Mouse (Mus musculus) adipocyte (in vitro differentiated cells): ENCODE measurements around the gene Cers2.

Source experiments
- DNase-seq: peaks from one replicate; pipeline ENCODE4 v3.0.0-alpha.2; 2016; ENCODE audit warnings: low spot score

The Cers2 gene

DNA sequence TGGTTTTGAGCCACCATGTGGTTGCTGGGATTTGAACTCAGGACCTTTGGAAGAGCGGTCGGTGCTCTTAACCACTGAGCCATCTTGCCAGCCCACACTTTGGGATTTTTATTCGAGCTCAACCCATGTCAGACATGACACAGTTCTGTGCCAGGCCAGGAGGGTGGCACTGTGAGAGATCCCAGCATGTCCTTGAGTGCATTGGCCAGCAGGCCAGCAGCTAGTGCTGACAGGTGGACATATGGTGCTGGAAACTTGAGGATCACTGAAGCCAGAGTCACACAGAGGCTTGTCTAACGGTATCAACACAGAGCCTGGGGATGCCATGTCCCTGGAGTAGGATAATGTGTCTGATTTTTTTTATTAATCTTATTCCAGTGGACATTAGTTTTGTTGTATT, 25.2 kb upstream of the Cers2 start:
- no peak for DNase-seq

DNA sequence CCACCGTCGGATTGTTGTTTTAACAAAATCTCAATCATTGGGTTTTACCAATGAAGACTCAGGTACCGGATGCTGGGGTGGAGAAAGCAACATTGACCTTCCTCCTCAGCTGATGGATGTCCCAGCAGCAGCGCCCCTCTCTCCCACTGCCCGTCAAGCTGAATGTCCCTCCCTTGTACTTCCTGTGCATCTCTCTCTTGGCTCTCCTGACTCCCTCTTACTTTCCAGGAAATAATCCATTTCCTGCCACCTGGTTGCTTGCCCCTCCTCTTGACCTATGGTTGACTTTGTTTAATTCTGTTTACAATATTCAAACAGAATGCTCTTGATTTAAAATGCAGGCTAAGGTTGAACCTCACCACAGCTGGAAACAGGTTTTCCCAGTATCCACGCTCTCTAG, 24.4 kb upstream of the Cers2 start:
- DNase-seq, result no peak

DNA sequence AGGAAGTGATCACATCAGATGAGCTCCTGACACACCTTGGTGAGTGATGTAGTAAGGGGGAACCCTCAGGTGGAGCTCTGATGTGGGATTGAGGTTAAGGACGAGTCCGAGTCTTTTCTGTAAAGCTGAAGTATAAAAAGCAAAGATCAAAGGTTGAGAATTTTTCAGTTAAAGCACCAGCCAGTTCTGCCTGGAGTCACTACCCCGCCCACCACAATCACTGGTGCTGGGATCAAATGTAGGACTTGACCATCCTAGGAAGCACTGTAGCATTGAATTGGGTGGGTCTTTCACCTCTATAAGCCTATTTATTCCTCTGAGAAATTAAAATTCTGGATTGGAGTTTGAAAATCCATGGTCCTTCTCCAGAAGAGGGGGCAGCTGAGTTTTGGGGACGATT, 23.6 kb upstream of the Cers2 start:
- DNase-seq, result no peak

DNA sequence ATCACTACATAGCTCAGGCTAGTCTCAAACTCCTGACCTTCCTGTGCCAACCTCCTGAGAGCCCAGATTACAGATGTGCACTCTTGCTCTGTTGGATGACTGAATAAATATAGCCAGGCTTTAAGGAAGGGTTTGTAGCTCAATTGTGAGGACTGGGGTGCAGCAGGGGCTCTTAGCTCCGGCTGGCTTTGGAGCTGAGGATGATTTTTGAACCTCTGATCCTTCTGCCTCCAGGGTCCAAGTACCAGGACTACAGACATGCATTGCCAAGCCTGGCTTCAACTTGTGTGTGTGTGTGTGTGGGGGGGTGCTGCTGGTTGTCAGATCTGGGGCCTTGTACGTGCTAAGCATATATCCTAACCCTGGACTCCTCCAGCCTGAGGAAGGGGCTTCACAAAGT, 21.7 kb upstream of the Cers2 start:
- DNase-seq, result no peak

DNA sequence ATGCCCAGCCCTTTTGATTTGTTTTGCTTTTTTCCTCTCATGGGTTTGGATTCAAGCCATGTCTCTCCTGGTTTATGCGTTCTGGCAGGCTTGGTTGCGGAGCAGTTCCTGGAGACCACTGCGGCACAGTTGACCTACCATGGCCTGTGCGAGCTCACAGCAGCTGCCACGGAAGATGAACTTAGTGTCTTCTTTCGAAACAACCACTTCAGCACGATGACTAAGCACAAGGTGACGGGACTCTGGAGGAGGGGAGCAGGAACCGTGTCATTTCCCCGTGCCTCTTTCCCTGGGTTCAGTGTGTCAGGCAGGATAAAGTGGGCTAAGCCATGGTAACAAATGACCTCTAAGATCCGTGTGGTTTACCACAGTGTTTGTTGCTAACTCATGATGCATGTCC, 21.1 kb upstream of the Cers2 start:
- DNase-seq, result peak; percentile 67

DNA sequence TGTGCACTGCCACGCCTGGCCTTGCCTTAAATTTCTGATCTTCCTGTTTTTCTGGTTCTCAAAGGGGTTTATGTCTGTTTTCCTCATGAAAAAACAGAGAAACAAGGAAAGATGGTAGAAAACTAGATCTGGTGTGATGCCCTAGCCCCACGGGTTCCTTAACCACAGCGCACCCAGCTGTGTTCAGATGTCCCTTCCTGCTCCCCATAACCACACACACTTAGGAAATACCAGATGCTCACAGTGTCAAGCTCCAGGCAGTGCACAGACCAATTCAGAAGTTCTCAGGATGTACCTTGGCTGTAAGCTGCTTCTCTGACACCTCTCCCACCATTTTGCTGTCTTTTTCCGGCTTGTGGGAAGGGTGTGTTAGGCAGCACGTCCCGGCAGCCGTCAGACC, 20.3 kb upstream of the Cers2 start:
- DNase-seq, result no peak

DNA sequence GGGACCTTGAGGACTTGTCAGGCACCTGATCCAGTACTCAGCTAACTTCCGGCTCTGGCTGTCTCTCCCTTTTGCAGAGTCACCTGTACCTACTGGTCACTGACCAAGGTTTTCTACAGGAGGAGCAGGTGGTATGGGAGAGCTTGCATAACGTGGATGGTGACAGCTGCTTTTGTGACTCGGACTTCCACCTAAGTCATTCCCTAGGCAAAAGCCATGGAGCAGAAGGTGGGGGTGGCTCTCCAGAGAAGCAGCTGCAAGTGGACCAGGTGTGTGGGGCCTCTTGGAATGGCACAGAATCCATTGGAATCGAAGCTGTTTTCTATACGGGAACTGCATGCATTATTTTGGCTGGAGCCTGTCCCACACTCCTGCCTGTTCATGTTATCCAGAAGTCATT, 19.9 kb upstream of the Cers2 start:
- DNase-seq, result no peak

DNA sequence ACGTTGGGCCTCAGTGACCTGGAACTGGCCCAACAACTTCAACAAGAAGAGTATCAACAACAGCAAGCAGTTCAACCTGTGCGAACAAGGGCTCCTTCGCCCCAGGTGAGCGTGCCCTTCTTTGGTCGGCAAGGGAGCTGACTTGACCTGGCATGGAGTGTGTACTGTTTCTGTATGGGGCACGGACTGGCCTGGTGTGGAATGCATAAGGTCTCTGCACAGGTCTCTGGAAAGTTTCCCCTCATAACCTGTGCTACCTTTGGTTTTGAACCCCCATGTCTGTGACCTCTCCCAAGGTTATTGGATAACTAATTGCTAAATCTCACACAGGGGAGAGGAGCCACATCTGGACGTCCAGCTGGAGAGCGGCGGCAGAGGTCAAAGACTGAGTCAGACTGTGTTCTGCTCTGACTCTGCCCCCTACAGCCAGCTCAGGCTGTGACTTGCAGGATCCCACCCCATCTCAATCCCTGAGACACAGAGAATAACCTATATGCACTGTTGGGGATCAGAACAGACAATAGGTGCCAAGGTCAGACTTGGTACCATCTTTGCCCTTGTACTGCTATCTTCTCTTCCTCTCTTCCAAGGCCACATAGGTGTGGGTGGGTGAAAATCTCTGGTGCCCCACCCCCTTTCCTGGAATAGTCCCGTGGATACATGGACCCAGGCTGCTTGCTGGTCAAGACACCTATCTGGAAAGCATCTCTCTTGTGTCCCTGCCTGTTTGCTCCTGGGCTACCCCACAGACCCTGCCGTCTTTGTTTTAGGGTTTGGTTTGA, 19.1 kb upstream of the Cers2 start:
- no peak for DNase-seq

DNA sequence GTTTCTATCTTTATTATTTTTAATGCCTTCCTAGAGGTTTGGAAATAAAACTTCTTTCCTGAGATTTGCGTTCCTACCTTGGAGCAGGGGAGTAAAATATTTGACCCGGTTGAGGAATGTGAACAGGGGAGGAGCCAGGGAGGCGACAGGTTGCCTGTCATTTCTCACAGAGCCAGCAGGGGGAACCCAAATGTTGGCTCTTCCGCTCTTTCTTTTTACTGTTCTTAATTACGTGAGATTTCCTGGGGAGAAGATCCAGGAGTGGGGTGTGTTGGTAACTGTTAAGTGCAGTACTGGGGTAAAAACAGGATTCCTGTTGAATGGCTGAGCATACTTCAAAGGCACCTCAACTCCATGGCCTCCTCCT, 18.5 kb upstream of the Cers2 start:
- DNase-seq, result peak; percentile 69

DNA sequence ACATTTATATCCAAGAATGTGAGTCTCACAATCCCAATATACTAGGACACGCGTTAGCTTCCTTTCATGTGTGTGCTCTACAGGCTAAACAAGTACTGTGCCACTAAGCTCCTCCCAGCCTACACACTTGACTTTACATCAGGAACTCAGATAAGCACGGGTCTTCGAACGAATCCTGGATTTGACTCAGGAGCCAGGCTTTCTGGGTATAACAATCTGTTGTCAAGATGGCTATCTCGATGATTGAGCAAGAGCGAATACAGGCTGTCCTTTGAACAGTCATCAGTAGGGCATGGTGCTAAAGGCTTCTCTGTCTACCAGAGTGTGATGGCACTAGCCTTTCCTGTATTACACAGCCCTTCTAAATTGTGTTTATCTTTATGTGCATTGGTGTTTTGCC, 16.6 kb upstream of the Cers2 start:
- peak; percentile 51 for DNase-seq

DNA sequence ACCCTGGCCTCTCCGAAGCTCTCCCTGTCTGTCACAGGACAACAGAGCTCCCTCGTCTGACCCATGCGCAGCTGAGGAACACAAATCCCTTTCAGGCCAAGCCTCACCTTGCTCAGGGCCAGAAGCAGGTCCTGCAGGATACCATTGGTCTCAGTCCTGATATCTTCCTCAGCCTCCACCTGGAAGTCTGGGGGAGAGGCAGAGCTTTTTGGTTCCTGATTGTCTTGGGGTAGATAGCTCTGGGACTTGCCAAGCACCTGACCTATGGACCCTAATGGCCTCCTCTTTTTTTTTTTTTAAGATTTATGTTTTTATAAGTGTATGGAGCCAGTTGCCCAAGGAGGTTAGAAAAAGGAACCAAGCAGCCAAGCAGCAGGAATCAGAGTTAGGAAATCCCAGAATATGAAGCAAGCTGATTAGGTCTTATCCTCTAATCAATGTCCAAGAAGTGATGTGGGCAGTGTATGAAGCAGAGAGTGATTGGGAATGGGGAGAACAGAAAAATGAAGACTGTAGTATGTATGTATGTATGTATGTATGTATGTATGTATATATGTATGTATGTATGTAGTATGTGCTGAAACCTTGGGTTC, 13.3 kb upstream of the Cers2 start:
- no peak for DNase-seq

DNA sequence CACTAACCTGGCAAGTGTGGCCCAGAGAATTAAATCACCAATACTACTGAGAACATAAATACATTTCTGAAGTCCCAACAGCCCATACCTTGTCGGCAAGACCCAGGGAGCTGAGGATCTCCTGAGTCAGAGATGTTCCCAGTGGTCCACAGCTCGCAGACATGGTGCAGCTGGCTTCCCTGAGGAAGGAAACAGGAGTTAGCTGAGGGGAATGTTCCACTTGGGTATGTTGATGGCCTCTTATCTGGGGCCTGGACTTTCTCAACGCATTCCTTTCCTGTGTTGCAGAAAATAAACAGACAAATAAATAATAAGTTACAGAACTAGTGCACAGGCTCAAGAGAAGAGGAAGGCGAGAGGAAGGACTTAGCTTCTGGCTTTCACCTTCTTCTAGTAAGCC, 8.3 kb upstream of the Cers2 start:
- no peak for DNase-seq

DNA sequence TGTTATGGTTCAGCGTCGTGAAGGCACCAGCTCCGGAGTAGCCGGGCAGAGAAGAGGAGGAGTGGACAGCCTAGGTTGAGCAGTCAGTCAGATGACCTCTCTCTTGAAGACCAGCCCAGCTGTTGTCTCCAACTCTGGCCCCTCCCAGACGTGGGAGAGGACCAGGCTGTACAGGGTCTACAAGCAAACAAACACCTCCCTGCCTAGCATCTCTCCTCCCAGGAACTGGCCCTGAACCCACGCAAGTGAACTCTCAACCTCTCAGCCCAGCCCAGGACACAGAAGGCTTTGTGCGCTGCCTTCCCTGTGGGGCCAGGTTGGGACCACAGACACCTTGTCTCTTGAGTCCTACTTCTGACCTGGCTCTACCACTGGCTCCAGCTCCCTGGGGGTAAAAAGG, 7.5 kb upstream of the Cers2 start, which contains the start of gene Anxa9:
TSS of gene Anxa9 (minus strand) at position 77 of the 400 bp plus-strand sequence.
- DNase-seq, result no peak

DNA sequence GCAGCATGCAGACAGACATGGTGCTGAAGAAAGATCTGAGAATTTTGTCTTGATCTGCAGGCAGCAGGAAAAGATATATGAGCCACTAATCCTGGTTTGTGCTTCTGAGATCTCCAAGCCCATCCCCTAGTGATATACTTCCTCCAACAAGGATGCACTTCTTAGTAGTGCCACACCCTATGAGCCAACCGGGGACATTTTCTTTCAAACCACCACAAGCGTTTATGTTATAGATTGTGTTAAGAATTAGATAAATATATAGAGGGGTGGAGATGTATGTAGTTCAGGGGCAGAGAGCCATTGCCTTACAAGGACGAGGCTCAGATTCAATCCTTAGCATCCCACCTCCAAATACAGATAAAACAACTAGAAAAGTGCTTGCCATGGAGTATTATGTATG, 4.1 kb upstream of the Cers2 start:
- no peak for DNase-seq

DNA sequence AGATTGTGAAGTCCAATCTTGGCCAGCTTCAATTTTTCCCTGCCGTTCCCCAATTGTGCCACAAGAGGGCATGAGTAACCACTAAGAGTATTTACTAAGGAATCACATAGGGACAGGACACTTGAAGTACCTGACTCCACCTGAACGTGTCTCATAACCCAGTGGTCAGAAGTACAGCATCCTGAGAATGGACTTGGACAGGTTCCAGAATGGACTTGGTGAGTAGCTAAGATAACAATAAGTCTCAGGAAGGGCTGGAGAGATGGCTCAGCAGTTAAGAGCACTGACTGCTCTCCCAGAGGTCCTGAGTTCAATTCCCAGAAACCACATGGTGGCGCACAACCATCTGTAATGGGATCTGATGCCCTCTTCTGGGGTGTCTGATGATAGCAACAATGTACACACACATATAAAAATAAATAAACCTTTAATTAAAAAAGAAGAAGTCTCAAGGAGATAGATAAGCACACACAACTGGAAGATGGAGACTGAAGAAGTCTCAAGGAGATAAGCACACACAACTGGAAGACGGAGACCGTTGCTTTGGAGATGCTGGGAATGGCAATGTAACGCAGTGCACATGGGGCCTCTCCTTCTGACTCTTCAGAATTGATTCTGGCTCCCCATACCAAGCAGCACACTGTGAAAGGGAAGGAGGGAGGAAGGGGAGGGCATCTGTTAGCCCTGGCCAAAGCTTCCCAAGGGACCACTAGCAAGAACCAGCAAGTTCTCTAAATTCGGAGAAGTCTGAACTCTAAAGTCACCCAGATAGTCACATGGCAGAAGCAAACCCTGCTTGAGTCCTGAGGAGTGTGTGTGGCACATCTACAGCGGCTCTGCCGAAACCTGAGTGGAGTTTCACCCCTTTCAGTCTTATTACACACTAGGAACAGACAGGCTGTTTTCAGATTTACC, 3.4 kb upstream of the Cers2 start:
- peak; percentile 82 for DNase-seq

DNA sequence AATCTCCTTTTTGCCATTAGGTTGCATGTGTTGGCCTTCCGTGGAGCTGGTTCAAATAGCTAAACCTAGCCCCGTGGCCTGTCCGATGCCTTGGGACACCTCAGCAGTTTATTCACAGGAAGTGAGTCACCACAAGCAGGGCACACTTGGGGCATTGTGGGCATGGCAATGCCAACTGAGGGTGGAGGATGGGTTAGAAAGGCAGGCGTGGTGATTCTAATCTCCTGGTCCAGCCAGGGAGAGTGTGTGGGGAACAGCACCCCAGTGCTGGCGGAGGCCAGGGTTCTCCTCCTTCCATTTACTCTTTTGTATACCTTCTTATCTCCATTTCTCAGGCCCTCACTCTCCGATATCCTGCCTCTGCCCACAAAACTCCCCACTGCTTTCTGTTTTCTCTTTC, 2.0 kb upstream of the Cers2 start:
- DNase-seq, result peak; percentile 63

DNA sequence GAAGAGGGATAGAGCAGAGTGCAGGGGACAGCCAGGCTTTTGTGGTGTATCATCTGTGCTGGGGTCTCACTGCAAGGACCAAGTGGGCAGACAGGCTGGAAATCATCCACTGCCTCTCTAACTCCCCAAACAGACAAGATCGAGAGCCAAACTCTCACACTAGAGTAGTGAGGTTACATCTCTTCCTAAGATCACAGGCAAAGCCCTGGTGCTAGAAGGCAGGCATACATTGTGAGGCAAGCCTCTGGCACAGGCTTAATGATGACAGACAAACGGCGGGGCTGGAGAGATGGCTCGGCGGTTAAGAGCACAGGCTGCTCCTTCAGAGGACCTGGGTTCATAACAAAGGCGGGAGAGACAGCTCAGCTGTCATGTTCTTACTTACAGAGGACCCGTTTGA, 1.1 kb upstream of the Cers2 start:
- no peak for DNase-seq

DNA sequence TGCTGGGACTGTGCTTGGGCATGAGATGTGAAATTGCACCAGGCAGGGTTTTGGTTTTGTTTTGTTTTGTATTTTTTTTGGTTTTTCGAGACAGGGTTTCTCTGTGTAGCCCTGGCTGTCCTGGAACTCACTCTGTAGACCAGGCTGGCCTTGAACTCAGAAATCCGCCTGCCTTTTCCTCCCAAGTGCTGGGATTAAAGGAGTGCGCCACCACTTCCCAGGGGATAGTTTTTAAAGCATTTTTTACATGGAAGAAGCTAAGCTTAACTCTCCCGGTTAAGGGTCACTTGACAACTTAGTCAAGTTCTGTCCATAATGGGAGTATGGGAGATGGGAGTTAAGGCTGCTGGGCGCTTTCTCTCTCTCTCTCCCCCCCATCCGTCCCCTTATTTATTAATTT, 516 bp upstream of the Cers2 start:
- DNase-seq, result no peak

DNA sequence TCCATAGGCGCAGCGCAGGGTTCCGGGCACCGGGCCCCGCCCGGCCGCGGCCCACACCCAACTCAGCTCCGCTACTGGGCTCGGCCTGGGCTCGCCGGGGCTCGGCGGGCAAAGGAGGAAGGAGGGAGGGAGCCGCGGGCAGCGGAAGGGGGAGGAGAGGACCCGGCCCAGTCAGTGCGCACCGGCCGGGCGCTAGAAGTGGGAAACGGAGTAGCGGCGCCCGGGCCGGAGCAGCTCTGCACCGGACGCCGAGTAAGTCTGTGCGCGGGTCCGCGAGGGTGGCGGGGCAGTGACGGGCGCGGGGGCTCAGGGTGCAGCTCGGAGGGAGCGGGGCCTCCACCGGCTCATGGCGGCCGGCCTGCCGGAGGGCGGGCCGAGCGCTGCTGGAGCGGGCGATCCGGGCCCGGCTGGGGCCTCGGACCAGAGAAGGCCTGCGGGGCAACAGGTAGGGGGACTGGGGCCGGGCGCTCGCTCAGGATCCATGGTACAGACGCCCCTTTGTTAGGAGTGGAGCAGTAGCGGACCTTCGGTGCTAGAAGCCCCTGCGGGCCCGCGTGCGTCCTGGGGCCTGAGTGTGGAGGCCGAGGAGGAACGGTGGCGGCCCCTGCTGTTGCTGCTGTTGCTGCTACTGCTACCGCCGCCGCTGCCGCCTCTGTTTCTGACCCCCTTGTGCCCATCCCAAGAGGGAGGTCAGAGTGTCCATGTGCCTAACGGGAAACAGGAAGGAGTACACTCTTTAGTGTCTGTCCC, 678 bp downstream of the Cers2 start:
- DNase-seq, result peak; percentile 86

DNA sequence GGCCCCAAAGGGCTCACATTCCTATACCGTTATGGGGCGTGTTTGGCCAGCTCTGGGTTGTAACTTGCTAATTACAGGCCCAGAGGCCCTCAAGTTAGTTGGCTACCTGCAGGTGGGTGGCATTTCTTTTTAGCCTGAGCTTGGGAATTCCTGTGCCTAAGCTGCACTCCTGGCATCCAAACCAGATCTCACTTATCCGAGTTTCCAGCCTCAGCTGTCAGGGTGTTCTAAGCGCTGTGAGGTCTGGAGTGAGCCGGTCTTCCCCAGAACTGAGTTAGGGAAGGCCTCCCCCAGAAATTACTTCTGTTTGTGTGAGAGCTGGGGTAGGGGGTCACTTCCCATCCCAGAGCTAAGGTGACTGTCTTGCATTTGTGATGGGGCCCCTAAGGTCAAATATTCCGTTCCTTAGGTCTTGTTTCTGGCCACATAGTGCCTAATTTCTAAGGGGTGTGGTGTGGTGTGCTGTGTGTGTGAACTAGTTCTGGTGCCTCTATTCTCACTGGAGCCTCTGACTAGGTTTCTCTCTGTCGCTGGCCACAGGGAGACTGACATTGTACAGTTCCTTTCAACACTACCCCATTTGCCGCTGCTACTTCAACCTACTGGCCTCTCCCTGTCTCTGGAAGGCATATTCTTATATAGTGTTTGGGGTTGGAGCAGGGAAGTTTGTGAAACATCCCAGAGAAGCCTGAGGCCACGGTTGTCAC, 1.4 kb downstream of the Cers2 start:
- DNase-seq, result peak; percentile 73

DNA sequence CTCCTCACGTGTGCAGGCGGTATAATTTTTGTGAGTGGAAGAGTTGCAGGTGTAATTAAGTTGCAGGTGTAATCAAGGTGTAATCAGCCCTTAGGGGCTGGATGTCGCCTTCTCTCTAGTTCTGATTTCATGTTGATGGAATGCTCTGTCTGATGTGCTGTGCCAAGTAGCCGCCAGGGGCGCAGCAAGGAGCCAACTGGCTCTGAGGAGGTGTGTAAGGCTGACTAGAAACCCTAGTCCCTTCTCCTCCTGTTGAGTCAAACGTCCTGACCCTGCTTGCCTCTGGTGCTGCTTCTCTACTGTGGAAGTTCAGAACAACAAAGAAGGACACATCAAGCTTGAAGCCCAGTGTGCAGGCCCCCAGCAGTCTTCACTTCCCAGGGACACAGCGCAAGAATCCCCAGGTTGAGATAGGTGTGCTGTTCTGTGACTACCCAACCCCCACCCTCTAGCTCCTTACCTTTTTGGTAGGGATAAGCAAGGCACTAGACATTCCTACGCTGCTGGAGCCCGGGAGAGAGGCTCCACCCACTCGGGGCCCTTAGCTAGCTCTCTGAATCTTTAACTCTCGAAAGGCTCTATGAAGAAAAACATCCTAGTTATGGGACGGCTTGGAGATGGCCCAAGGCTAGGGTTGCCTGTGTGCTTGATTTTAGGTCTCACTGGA, 3.0 kb downstream of the Cers2 start:
- peak; percentile 69 for DNase-seq
